Mouse (Mus musculus) retina, postnatal 7 days (tissue): ENCODE measurements at regions not wholly inside any gene's neighbourhood (a gene's known extent, or its start where the extent isn't known, plus 50 kb on each side); places are given as distances from the start of the nearest gene placed in this dataset.
"Not testable (repeated sequence)": the region's sequence is repeated elsewhere in the genome, so short reads cannot be mapped to it uniquely, and the experiment has no call there.

Experiments
- DNase-seq: peaks from one replicate; pipeline ENCODE4 v3.0.0-alpha.2; 2012; ENCODE audit warnings: low read depth, low spot score

- DNase-seq = peak; percentile 25
These were observed 94.7 kb upstream of the Fam181b start for GRCm38 (mm10) chr7:92984701-92985682.

GRCm38 (mm10) chr7:92985683-92986070 lies 94.0 kb upstream of the Fam181b start:
- DNase-seq = no peak

DNA sequence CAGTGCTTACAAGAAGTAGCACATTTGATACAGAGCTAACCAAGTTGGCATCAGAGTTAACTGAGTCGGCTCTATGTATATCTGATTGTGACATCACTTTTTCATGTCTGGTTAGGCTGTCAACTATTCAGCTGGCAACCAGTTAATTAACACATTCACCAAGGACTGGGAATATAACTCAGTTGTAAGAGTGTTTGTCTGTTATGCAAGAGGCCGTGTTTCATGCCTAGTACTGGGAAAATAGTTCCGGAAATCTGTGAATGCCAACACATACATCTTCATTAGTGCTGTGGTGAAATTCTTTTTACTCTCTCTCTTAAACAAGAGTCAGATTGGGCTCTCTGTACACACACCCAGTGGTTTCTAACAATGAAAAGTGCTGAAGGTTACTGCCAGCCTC lies 80.8 kb upstream of the Fam181b start:
- no peak for DNase-seq

- not testable (repeated sequence) for DNase-seq
These were observed 72.9 kb upstream of the Fam181b start for GRCm38 (mm10) chr7:93006694-93007231.

- no peak for DNase-seq
These were observed 71.9 kb upstream of the Fam181b start for GRCm38 (mm10) chr7:93007721-93008120.

DNA sequence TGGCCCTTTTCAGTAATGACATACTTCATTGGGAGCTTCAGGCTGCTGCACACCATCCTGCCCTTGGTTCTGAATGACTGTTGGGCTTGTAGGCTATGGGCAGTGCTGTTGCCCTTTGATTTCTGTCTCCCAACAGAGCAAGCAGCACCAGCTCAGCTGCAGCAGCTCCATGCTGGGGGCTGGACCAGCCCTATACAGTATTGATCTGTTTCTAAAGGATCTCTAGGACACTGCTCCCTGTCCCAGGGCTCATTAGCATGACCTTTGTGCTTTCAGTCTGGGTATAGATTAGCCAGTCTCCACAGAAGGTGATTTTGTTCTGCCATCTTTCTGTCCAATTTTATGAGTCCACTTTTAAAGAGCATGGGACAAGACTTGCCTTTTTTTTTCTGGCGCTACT lies 60.3 kb upstream of the Fam181b start:
- no peak for DNase-seq

- peak; percentile 4 for DNase-seq
These were observed 56.1 kb upstream of the Fam181b start for GRCm38 (mm10) chr7:93023489-93024130.

GRCm38 (mm10) chr7:93026231-93026630 lies 53.4 kb upstream of the Fam181b start:
- DNase-seq = no peak
